ENCODE assay signal across 7 mouse cellular contexts in genomic region chr9:21291022-21291787, GRCm38 (mm10). TPM values are rescaled to one million over a fixed set of nuclear protein-coding genes. Genes with fewer than 3 reads are reported as not detected.
DNase-seq lines count a peak whose midpoint lies in the region; ATAC-seq lines count a peak whose summit lies in the region.

Cdkn2d (minus strand) TSS chr9:21291407.

- intact Hi-C loops in gastrocnemius, postnatal 36 days (cut with DNase I), result no loop called here
- intact Hi-C loops in left cerebral cortex, postnatal 25 days (cut with DNase I), result loop anchor here (2.0 kb wide), 1 partner anchor 52 kb away; the partner anchor contains the start of gene Keap1

- peak within 1 kb of the TSS; percentile 65 for H3K4me3 ChIP-seq in intestine, embryonic 15.5 days (replicated peaks)
- H3K4me3 ChIP-seq in midbrain, embryonic 10.5 days, result peak within 1 kb of the TSS; percentile 89

- peak; percentile 95 for ATAC-seq in intestine, embryonic 15.5 days

- H3K27me3 ChIP-seq in intestine, embryonic 15.5 days (replicated peaks), result no peaks in the 10 kb centered on the region
- no peaks in the 10 kb centered on the region for H3K27me3 ChIP-seq in midbrain, embryonic 10.5 days (ENCODE audit: low read depth, poor library complexity, severe bottlenecking)

- no peaks in the 10 kb centered on the region for H3K36me3 ChIP-seq in intestine, embryonic 15.5 days
- peaks cover 6% of the 10 kb centered on the region for H3K36me3 ChIP-seq in midbrain, embryonic 10.5 days

- no peaks in the 10 kb centered on the region for H3K9me3 ChIP-seq in intestine, embryonic 15.5 days
- H3K9me3 ChIP-seq in midbrain, embryonic 10.5 days (replicated peaks), result no peaks in the 10 kb centered on the region

- WGBS in intestine, embryonic 15.5 days, result 1% methylated on average over 51 of the region's 51 CpGs
- under 1% methylated on average over 51 of the region's 51 CpGs for WGBS in midbrain, embryonic 10.5 days

- peak within 1 kb of the TSS; percentile 73 for H3K9ac ChIP-seq in intestine, embryonic 15.5 days

- peak within 1 kb of the TSS; percentile 83 for H3K4me2 ChIP-seq in intestine, embryonic 15.5 days (replicated peaks)

- peaks cover 23% of the 10 kb centered on the region for H3K4me1 ChIP-seq in intestine, embryonic 15.5 days (replicated peaks)
- H3K4me1 ChIP-seq in midbrain, embryonic 10.5 days, result peaks cover 41% of the 10 kb centered on the region

- peak within 1 kb of the TSS; percentile 83 for H3K27ac ChIP-seq in intestine, embryonic 15.5 days
- peak within 1 kb of the TSS; percentile 91 for H3K27ac ChIP-seq in midbrain, embryonic 10.5 days (replicated peaks)

- peak; percentile 100 for DNase-seq in adrenal gland, adult 2 months
- DNase-seq in embryo, embryonic 11.5 days (ENCODE audit: low read depth, low spot score), result peak; percentile 100
- peak; percentile 99 to 100 for DNase-seq in gastrocnemius, postnatal 36 days
- peak; percentile 99 to 100 for DNase-seq in left cerebral cortex, postnatal 25 days (ENCODE audit: low spot score in 2 of 2)
- peak; percentile 100 for DNase-seq in midbrain, embryonic 10.5 days (ENCODE audit: low spot score)
- DNase-seq in right cerebral cortex, postnatal 4 days, result peak; percentile 97

RNA-seq across cellular contexts. Expression of gene Cdkn2d, which starts in this region (rescaled TPM):
- 10 to 100 TPM in 1 of 2 experiments, 1 to 10 TPM in 1; 6.0 to 20.3 TPM for total RNA-seq in adrenal gland, adult 2 months (2021)
- 36.0 and 42.9 TPM in 2 replicates for polyA plus RNA-seq in adrenal gland, adult 2 months (2012; rRNA removed)
- 10 to 100 TPM in 1 of 2 experiments, 1 to 10 TPM in 1; 8.4 to 10.1 TPM for total RNA-seq in gastrocnemius, postnatal 36 days (2021)
- 38.4 and 42.1 TPM in 2 replicates for polyA plus RNA-seq in intestine, embryonic 15.5 days (2015; fragmentation: Nextera tagmentation; extraction: Ambion mirVana)
- total RNA-seq in left cerebral cortex, postnatal 25 days (2021), result 10 to 100 TPM; 54.4 to 58.4 TPM
- 51.4 and 61.3 TPM in 2 replicates for polyA plus RNA-seq in midbrain, embryonic 10.5 days (2016; fragmentation: Nextera tagmentation; extraction: Ambion mirVana)

Comparison
In these comparisons a context has a peak if more than half of its experiments do, and no peak if none do; other contexts are left out.
1. Peak in every context shown above with its lines: DNase-seq, ATAC-seq, H3K4me3 ChIP-seq and H3K27ac ChIP-seq.